Mouse (Mus musculus): ENCODE measurements at regions not wholly inside any gene's neighbourhood (a gene's known extent, or its start where the extent isn't known, plus 50 kb on each side); places are given as distances from the start of the nearest gene placed in this dataset.
A peak's percentile ranks its signal among the peaks of the same experiment; 100 is the strongest.

GRCm38 (mm10) chr3:143475461-143475860 lies 593.7 kb upstream of the Pkn2 start:
- no peaks in the 10 kb centered on the region for H3K9me3 ChIP-seq (ENCODE audit: control insufficient read depth, low read length)
- no peaks in the 10 kb centered on the region for H3K27me3 ChIP-seq (ENCODE audit: control insufficient read depth, insufficient read depth, low read length)
- 58% methylated on average over 5 of the region's 5 CpGs for WGBS
- no peak for DNase-seq
- no peak overlapping the region for H3K4me3 ChIP-seq (replicated peaks; ENCODE audit: low read depth, low read length)
- no peak overlapping the region for H3K27ac ChIP-seq (replicated peaks; ENCODE audit: low read depth, low read length)
- no peaks in the 10 kb centered on the region for H3K4me1 ChIP-seq (ENCODE audit: control insufficient read depth, insufficient read depth, low read length)
- no peak overlapping the region for H3K9ac ChIP-seq (replicated peaks; ENCODE audit: low read length)
- no peak overlapping the region for H3K4me2 ChIP-seq (ENCODE audit: low read length)
- H3K36me3 ChIP-seq (ENCODE audit: control insufficient read depth, insufficient read depth, low read length), result no peaks in the 10 kb centered on the region
- no peak for ATAC-seq (ENCODE audit: low FRiP score, low TSS enrichment)

- WGBS, result 80% methylated on average over 7 of the region's 7 CpGs
- no peak overlapping the region for H3K27ac ChIP-seq (replicated peaks; ENCODE audit: low read depth, low read length)
- H3K9ac ChIP-seq (replicated peaks; ENCODE audit: low read length), result no peak overlapping the region
- H3K4me2 ChIP-seq (ENCODE audit: low read length), result no peak overlapping the region
- H3K9me3 ChIP-seq (ENCODE audit: control insufficient read depth, low read length), result no peaks in the 10 kb centered on the region
- no peaks in the 10 kb centered on the region for H3K27me3 ChIP-seq (ENCODE audit: control insufficient read depth, insufficient read depth, low read length)
- H3K4me1 ChIP-seq (ENCODE audit: control insufficient read depth, insufficient read depth, low read length), result no peaks in the 10 kb centered on the region
- DNase-seq (no peak), ATAC-seq (ENCODE audit: low FRiP score, low TSS enrichment) (no peak)
- no peak overlapping the region for H3K4me3 ChIP-seq (replicated peaks; ENCODE audit: low read depth, low read length)
- no peaks in the 10 kb centered on the region for H3K36me3 ChIP-seq (ENCODE audit: control insufficient read depth, insufficient read depth, low read length)
Observed at GRCm38 (mm10) chr3:143447005-143447709, 565.4 kb upstream of the Pkn2 start.

GRCm38 (mm10) chr3:143417401-143417800 lies 535.6 kb upstream of the Pkn2 start:
- Histone ChIP-seq H3K9me3 (ENCODE audit: control insufficient read depth, low read length) (no peaks in the 10 kb centered on the region), H3K27ac (replicated peaks; ENCODE audit: low read depth, low read length) (no peak overlapping the region), H3K9ac (replicated peaks; ENCODE audit: low read length) (no peak overlapping the region), H3K4me2 (ENCODE audit: low read length) (no peak overlapping the region), H3K4me1 (ENCODE audit: control insufficient read depth, insufficient read depth, low read length) (no peaks in the 10 kb centered on the region), H3K27me3 (ENCODE audit: control insufficient read depth, insufficient read depth, low read length) (no peaks in the 10 kb centered on the region), H3K4me3 (replicated peaks; ENCODE audit: low read depth, low read length) (no peak overlapping the region), H3K36me3 (ENCODE audit: control insufficient read depth, insufficient read depth, low read length) (no peaks in the 10 kb centered on the region)
- DNase-seq, result no peak
- ATAC-seq (ENCODE audit: low FRiP score, low TSS enrichment), result no peak
- whole genome bisulfite sequencing, result 85% methylated on average over 6 of the region's 6 CpGs

- Histone ChIP-seq H3K4me3 (replicated peaks; ENCODE audit: low read depth, low read length) (no peak overlapping the region), H3K27ac (replicated peaks; ENCODE audit: low read depth, low read length) (no peak overlapping the region), H3K4me1 (ENCODE audit: control insufficient read depth, insufficient read depth, low read length) (no peaks in the 10 kb centered on the region), H3K9ac (replicated peaks; ENCODE audit: low read length) (no peak overlapping the region), H3K4me2 (ENCODE audit: low read length) (no peak overlapping the region), H3K36me3 (ENCODE audit: control insufficient read depth, insufficient read depth, low read length) (no peaks in the 10 kb centered on the region), H3K27me3 (ENCODE audit: control insufficient read depth, insufficient read depth, low read length) (no peaks in the 10 kb centered on the region), H3K9me3 (ENCODE audit: control insufficient read depth, low read length) (no peaks in the 10 kb centered on the region)
- no peak for ATAC-seq (ENCODE audit: low FRiP score, low TSS enrichment)
- no peak for DNase-seq
- WGBS, result 61% methylated on average over 4 of the region's 4 CpGs
Observed at GRCm38 (mm10) chr3:143411655-143412054, 529.9 kb upstream of the Pkn2 start.

GRCm38 (mm10) chr3:143398966-143399365 lies 517.2 kb upstream of the Pkn2 start:
- 64% methylated on average over 2 of the region's 2 CpGs for WGBS
- Histone ChIP-seq H3K4me3 (replicated peaks; ENCODE audit: low read depth, low read length) (no peak overlapping the region), H3K9ac (replicated peaks; ENCODE audit: low read length) (no peak overlapping the region), H3K27ac (replicated peaks; ENCODE audit: low read depth, low read length) (no peak overlapping the region), H3K27me3 (ENCODE audit: control insufficient read depth, insufficient read depth, low read length) (no peaks in the 10 kb centered on the region), H3K9me3 (ENCODE audit: control insufficient read depth, low read length) (no peaks in the 10 kb centered on the region), H3K4me1 (ENCODE audit: control insufficient read depth, insufficient read depth, low read length) (no peaks in the 10 kb centered on the region), H3K4me2 (ENCODE audit: low read length) (no peak overlapping the region), H3K36me3 (ENCODE audit: control insufficient read depth, insufficient read depth, low read length) (no peaks in the 10 kb centered on the region)
- no peak for ATAC-seq (ENCODE audit: low FRiP score, low TSS enrichment)
- DNase-seq, result no peak

GRCm38 (mm10) chr3:143384357-143384756 lies 502.6 kb upstream of the Pkn2 start:
- Histone ChIP-seq H3K27me3 (ENCODE audit: control insufficient read depth, insufficient read depth, low read length) (no peaks in the 10 kb centered on the region), H3K27ac (replicated peaks; ENCODE audit: low read depth, low read length) (no peak overlapping the region), H3K4me2 (ENCODE audit: low read length) (no peak overlapping the region), H3K36me3 (ENCODE audit: control insufficient read depth, insufficient read depth, low read length) (no peaks in the 10 kb centered on the region), H3K9ac (replicated peaks; ENCODE audit: low read length) (no peak overlapping the region), H3K4me3 (replicated peaks; ENCODE audit: low read depth, low read length) (no peak overlapping the region), H3K9me3 (ENCODE audit: control insufficient read depth, low read length) (no peaks in the 10 kb centered on the region), H3K4me1 (ENCODE audit: control insufficient read depth, insufficient read depth, low read length) (no peaks in the 10 kb centered on the region)
- 88% methylated on average over 1 of the region's 1 CpGs for WGBS
- ATAC-seq (ENCODE audit: low FRiP score, low TSS enrichment) (no peak), DNase-seq (no peak)

GRCm38 (mm10) chr3:143379193-143379592 lies 497.4 kb upstream of the Pkn2 start:
- Histone ChIP-seq H3K4me2 (ENCODE audit: low read length) (peak overlapping the region; percentile 5), H3K4me3 (replicated peaks; ENCODE audit: low read depth, low read length) (no peak overlapping the region), H3K4me1 (ENCODE audit: control insufficient read depth, insufficient read depth, low read length) (0 out of 2 replicates have a peak, but pooled peaks cover 3% of the 10 kb centered on the region), H3K9ac (replicated peaks; ENCODE audit: low read length) (no peak overlapping the region), H3K27ac (replicated peaks; ENCODE audit: low read depth, low read length) (no peak overlapping the region), H3K36me3 (ENCODE audit: control insufficient read depth, insufficient read depth, low read length) (no peaks in the 10 kb centered on the region), H3K9me3 (ENCODE audit: control insufficient read depth, low read length) (no peaks in the 10 kb centered on the region), H3K27me3 (ENCODE audit: control insufficient read depth, insufficient read depth, low read length) (no peaks in the 10 kb centered on the region)
- 18% methylated on average over 13 of the region's 13 CpGs for WGBS
- DNase-seq (peak; percentile 87), ATAC-seq (ENCODE audit: low FRiP score, low TSS enrichment) (peak; percentile 76; the same call in 1 of the 2 replicates)

- WGBS, result 95% methylated on average over 5 of the region's 5 CpGs
- Histone ChIP-seq H3K9me3 (ENCODE audit: control insufficient read depth, low read length) (no peaks in the 10 kb centered on the region), H3K4me3 (replicated peaks; ENCODE audit: low read depth, low read length) (no peak overlapping the region), H3K27ac (replicated peaks; ENCODE audit: low read depth, low read length) (no peak overlapping the region), H3K4me2 (ENCODE audit: low read length) (no peak overlapping the region), H3K9ac (replicated peaks; ENCODE audit: low read length) (no peak overlapping the region), H3K36me3 (ENCODE audit: control insufficient read depth, insufficient read depth, low read length) (no peaks in the 10 kb centered on the region), H3K27me3 (ENCODE audit: control insufficient read depth, insufficient read depth, low read length) (no peaks in the 10 kb centered on the region), H3K4me1 (ENCODE audit: control insufficient read depth, insufficient read depth, low read length) (0 out of 2 replicates have a peak, but pooled peaks cover 3% of the 10 kb centered on the region)
- DNase-seq (no peak), ATAC-seq (ENCODE audit: low FRiP score, low TSS enrichment) (no peak)
Observed at GRCm38 (mm10) chr3:143377446-143377845, 495.6 kb upstream of the Pkn2 start.

- H3K27ac ChIP-seq (replicated peaks; ENCODE audit: low read depth, low read length), result no peak overlapping the region
- 0 out of 2 replicates have a peak, but pooled peaks cover 3% of the 10 kb centered on the region for H3K4me1 ChIP-seq (ENCODE audit: control insufficient read depth, insufficient read depth, low read length)
- H3K9ac ChIP-seq (replicated peaks; ENCODE audit: low read length), result no peak overlapping the region
- H3K36me3 ChIP-seq (ENCODE audit: control insufficient read depth, insufficient read depth, low read length), result no peaks in the 10 kb centered on the region
- no peak for ATAC-seq (ENCODE audit: low FRiP score, low TSS enrichment)
- H3K27me3 ChIP-seq (ENCODE audit: control insufficient read depth, insufficient read depth, low read length), result no peaks in the 10 kb centered on the region
- no peaks in the 10 kb centered on the region for H3K9me3 ChIP-seq (ENCODE audit: control insufficient read depth, low read length)
- H3K4me2 ChIP-seq (ENCODE audit: low read length), result no peak overlapping the region
- no peak overlapping the region for H3K4me3 ChIP-seq (replicated peaks; ENCODE audit: low read depth, low read length)
- WGBS, result 69% methylated on average over 10 of the region's 10 CpGs
- no peak for DNase-seq
Observed at GRCm38 (mm10) chr3:143375527-143376061, 493.8 kb upstream of the Pkn2 start.

All from midbrain, embryonic 14.5 days (tissue).